Mouse (Mus musculus) liver, postnatal 0 days (tissue): ENCODE data around the gene 4930402H24Rik.

Experiments used
- CTCF ChIP-seq: sonication (generic); IDR thresholded peaks from 2 replicates; pipeline ENCODE4 v1.5.1; 2016; ENCODE audit warnings: antibody characterized with exemption, low read depth
- EP300 ChIP-seq: IDR thresholded peaks from 2 replicates; pipeline ENCODE4 v1.6.1; 2016; ENCODE audit warnings: antibody characterized with exemption, low read depth, mild to moderate bottlenecking

DNA sequence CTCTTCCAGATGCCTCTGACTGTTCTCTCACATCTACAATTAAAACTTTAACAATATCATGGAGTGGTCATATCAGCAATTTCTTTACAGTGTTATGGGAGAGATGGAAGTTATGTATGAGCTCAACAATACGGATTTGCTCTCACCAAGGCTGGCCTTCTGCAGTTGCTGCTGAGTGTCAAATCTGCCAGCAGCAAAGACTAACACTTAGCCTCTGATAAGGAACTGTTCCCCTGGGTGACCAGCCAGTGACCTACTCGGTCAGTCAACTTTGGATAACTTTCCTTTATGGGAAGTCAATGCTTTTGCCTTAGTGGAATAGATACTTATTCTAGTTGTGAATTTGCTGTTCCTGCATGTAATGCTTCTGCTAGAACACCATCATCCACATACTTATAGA lies 62.6 kb downstream of the 4930402H24Rik start:
- no peak for TF ChIP-seq CTCF
- TF ChIP-seq EP300: no peak
